Mouse (Mus musculus) liver, embryonic 16.5 days (tissue): ENCODE measurements around the gene Rnf224. TPM values are rescaled to one million over a fixed set of nuclear protein-coding genes. Genes with fewer than 3 reads are reported as not detected.

ENCODE experiments used
- ATAC-seq: fragments of 200-750 bp; cut with Nextera tagmentation; 2 replicates; pipeline ENCODE4 v1.8.0; 2017; ENCODE audit warnings: low read depth, mild to moderate bottlenecking, moderate number of reproducible peaks, moderate library complexity
- H3K27ac ChIP-seq: fragments of 300-500 bp; sonication (generic); 2 replicates; pipeline ENCODE4 v1.5.1; 2014; ENCODE audit warnings: mild to moderate bottlenecking, low read length
- H3K27me3 ChIP-seq: fragments of 300-500 bp; sonication (generic); 2 replicates; pipeline ENCODE4 v1.6.1; 2014; ENCODE audit warnings: low read depth, low read length, mixed read lengths; ENCODE audit not compliant: control insufficient read depth, insufficient read depth
- H3K36me3 ChIP-seq: fragments of 300-500 bp; sonication (generic); 2 replicates; pipeline ENCODE4 v1.6.1; 2014; ENCODE audit warnings: mild to moderate bottlenecking; ENCODE audit not compliant: control insufficient read depth, insufficient read depth
- H3K4me1 ChIP-seq: fragments of 300-500 bp; sonication (generic); 2 replicates; pipeline ENCODE4 v1.6.1; 2014; ENCODE audit warnings: low read depth, low read length, mixed read lengths; ENCODE audit not compliant: control insufficient read depth
- H3K4me2 ChIP-seq: fragments of 300-500 bp; sonication (generic); 2 replicates; pipeline ENCODE4 v1.6.1; 2014; ENCODE audit warnings: low read depth, low read length, mixed read lengths
- H3K4me3 ChIP-seq: fragments of 300-500 bp; sonication (generic); 2 replicates; pipeline ENCODE4 v1.5.1; 2014; ENCODE audit warnings: low read depth, mild to moderate bottlenecking, low read length
- H3K9ac ChIP-seq: fragments of 300-500 bp; sonication (generic); 2 replicates; pipeline ENCODE4 v1.6.1; 2014; ENCODE audit warnings: low read depth, low read length
- H3K9me3 ChIP-seq: fragments of 300-500 bp; sonication (generic); replicated peaks from 2 replicates; pipeline ENCODE4 v1.6.1; 2016; ENCODE audit warnings: low read length; ENCODE audit not compliant: control insufficient read depth
- WGBS: fragments of 180-500 bp; shearing (Covaris S2); extraction: QIAGEN DNeasy Blood & Tissue Kit; methylation state at CpG from one replicate; pipeline ENCODE4 v1.1.7; 2014; ENCODE audit not compliant: insufficient replicate concordance; 5-methylcytosine and 5-hydroxymethylcytosine counted together
- polyA plus RNA-seq: library from polyadenylated mRNA; unstranded; fragments of >200 nt; fragmentation: Nextera tagmentation; extraction: Ambion mirVana; gene quantifications from 2 replicates; pipeline ENCODE4 v1.2.1, GENCODE M21; 2015

The Rnf224 gene
- polyA plus RNA-seq, 1 experiment from 2014 or later = not detected

- Histone ChIP-seq H3K4me1 (peaks cover 40% of the 10 kb centered on the region), H3K27ac (peak within 1 kb of the TSS; percentile 79), H3K27me3 (no peaks in the 10 kb centered on the region), H3K36me3 (peaks cover 12% of the 10 kb centered on the region), H3K4me3 (peak within 1 kb of the TSS; percentile 54), H3K9ac (peak within 1 kb of the TSS; percentile 61), H3K9me3 (no peaks in the 10 kb centered on the region), H3K4me2 (peak within 1 kb of the TSS; percentile 71)
- 2% methylated on average over 8 of the region's 8 CpGs for WGBS
- ATAC-seq = peak; percentile 54
These were observed 40.2 kb downstream of the Rnf224 start, which contains the start of gene Tor4a for GRCm38 (mm10) chr2:25196172-25196954. Gene Tor4a, minus strand, starts transcription at chr2:25196886.

- peak overlapping the region; percentile 71 for H3K4me2 ChIP-seq
- peak overlapping the region; percentile 61 for H3K9ac ChIP-seq
- H3K36me3 ChIP-seq = peaks cover 6% of the 10 kb centered on the region
- H3K27ac ChIP-seq = peak overlapping the region; percentile 79
- peaks cover 40% of the 10 kb centered on the region for H3K4me1 ChIP-seq
- 7% methylated on average over 55 of the region's 55 CpGs for WGBS
- ATAC-seq = peak; percentile 57
- peak overlapping the region; percentile 54 for H3K4me3 ChIP-seq
- no peaks in the 10 kb centered on the region for H3K9me3 ChIP-seq
- no peaks in the 10 kb centered on the region for H3K27me3 ChIP-seq
These were observed 41.1 kb downstream of the Rnf224 start for GRCm38 (mm10) chr2:25195211-25196156.

DNA sequence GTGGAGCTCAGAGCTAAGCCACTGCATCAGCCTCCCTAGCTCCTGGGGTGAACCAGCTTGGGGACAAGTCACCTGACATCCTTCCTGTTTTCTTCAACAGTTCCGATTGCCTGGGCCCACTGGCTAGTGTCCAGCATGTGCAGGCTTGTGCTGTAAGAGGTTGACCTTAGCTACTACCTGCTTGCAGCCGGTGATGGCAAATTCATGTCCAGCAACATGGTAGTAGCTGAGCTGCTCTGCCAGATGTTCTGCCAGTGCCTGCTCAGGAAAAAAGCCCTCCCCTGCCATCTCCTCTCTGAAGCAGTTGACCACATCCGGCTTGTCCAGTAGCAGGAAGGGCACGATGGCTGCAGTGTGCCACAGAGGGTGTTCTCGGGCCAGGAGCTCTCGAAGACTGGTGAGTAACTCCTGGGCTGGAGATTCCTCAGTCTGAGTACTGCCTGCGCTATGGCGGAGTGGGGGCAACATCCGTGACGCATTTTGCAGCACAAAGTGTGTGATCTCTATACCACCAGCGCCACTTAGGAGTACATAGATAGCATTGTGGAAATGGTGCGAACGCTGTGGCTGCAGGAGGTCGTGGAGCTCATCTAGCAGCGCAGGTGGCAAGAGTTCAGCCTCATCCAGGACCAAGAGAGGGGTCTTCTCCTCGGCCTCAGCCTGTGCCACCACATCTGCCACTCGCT lies 42.0 kb downstream of the Rnf224 start:
- H3K27me3 ChIP-seq = no peaks in the 10 kb centered on the region
- 35% methylated on average over 17 of the region's 17 CpGs for WGBS
- H3K36me3 ChIP-seq = peaks cover 2% of the 10 kb centered on the region; the same call in 1 of the 2 replicates
- peak overlapping the region; percentile 54 for H3K4me3 ChIP-seq
- peak overlapping the region; percentile 71 for H3K4me2 ChIP-seq
- peak overlapping the region; percentile 52 for H3K27ac ChIP-seq
- H3K4me1 ChIP-seq = peaks cover 40% of the 10 kb centered on the region
- peak overlapping the region; percentile 61; the same call in 1 of the 2 replicates for H3K9ac ChIP-seq
- no peak for ATAC-seq
- H3K9me3 ChIP-seq = no peaks in the 10 kb centered on the region

- Histone ChIP-seq H3K4me3 (0 out of 2 replicates have a peak overlapping the region, but pooled peaks have one; percentile 5), H3K27me3 (no peaks in the 10 kb centered on the region), H3K4me2 (peak overlapping the region; percentile 71; the same call in 1 of the 2 replicates), H3K4me1 (peaks cover 40% of the 10 kb centered on the region), H3K36me3 (peaks cover 2% of the 10 kb centered on the region; the same call in 1 of the 2 replicates), H3K9me3 (no peaks in the 10 kb centered on the region), H3K27ac (peak overlapping the region; percentile 52), H3K9ac (no peak overlapping the region)
- no peak for ATAC-seq
- WGBS = 27% methylated on average over 5 of the region's 5 CpGs
These were observed 42.6 kb downstream of the Rnf224 start for GRCm38 (mm10) chr2:25194006-25194405.

- 1% methylated on average over 6 of the region's 6 CpGs for WGBS
These were observed 43.2 kb downstream of the Rnf224 start for GRCm38 (mm10) chr2:25193330-25193770.

DNA sequence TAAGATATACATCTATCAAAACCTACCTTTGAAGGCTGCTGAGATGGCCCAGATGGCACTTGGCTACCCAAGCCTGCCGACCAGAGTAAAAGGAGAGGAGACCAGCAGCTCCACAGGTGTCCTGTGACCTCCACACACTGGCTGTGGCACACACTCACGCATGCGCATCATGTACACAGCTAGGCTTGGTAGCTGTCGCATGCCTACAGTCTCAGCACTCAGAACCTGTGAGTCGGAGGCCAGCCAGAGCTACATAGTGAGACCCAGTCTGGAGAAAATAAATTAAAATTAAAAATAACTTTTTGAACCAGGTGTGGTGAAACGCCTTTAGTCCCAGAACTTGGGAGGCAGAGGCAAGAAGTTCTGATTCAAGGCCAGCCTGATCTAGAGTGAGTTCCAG lies 48.7 kb downstream of the Rnf224 start:
- Histone ChIP-seq H3K9ac (no peak overlapping the region), H3K4me2 (no peak overlapping the region), H3K36me3 (no peaks in the 10 kb centered on the region), H3K4me1 (peaks cover 6% of the 10 kb centered on the region), H3K9me3 (no peaks in the 10 kb centered on the region), H3K27ac (no peak overlapping the region), H3K27me3 (peaks cover 38% of the 10 kb centered on the region), H3K4me3 (no peak overlapping the region)
- 70% methylated on average over 6 of the region's 6 CpGs for WGBS
- no peak for ATAC-seq

More at GRCm38 (mm10) chr2:25193330-25193770, 43.2 kb downstream of the Rnf224 start:
- peaks cover under 1% of the 10 kb centered on the region; the same call in 1 of the 2 replicates for H3K36me3 ChIP-seq
- H3K4me2 ChIP-seq = peak overlapping the region; percentile 71; the same call in 1 of the 2 replicates
- no peaks in the 10 kb centered on the region for H3K9me3 ChIP-seq
- no peaks in the 10 kb centered on the region for H3K27me3 ChIP-seq
- H3K4me3 ChIP-seq = no peak overlapping the region
- H3K4me1 ChIP-seq = peaks cover 40% of the 10 kb centered on the region
- ATAC-seq = peak; percentile 24
- no peak overlapping the region; the same call in 1 of the 2 replicates for H3K27ac ChIP-seq
- no peak overlapping the region for H3K9ac ChIP-seq

DNA sequence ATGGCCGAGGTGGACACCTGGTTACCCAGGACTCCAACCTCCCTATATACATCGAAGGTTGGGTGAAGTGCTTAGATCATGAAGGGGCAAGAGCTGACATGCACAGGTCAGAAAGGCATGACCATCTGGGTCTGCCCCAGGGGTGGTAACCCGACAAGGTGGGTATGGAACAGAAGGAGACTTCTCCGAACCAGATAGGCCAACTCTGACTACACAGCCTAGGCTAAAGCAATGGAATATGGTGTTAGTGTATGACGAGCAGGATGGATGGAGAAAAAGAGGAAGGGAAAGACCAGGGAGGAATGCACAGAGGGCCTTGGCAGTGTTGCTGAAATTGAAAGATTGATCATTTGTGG lies 50.0 kb downstream of the Rnf224 start:
- H3K36me3 ChIP-seq = no peaks in the 10 kb centered on the region
- H3K27me3 ChIP-seq = peaks cover 50% of the 10 kb centered on the region
- H3K27ac ChIP-seq = no peak overlapping the region
- peaks cover 15% of the 10 kb centered on the region for H3K4me1 ChIP-seq
- no peaks in the 10 kb centered on the region for H3K9me3 ChIP-seq
- no peak for ATAC-seq
- WGBS = 33% methylated on average over 5 of the region's 5 CpGs
- H3K9ac ChIP-seq = no peak overlapping the region
- H3K4me2 ChIP-seq = peak overlapping the region; percentile 83; the same call in 1 of the 2 replicates
- no peak overlapping the region for H3K4me3 ChIP-seq
